Mouse (Mus musculus) brain, embryonic 14.5 days (tissue): ENCODE results near the gene Gpam.

Source experiments
- CTCF ChIP-seq: fragments of 200-500 bp; IDR thresholded peaks from 2 replicates; pipeline ENCODE4 v1.5.1; 2012; ENCODE audit warnings: inconsistent platforms, mild to moderate bottlenecking, moderate library complexity, borderline replicate concordance; ENCODE audit not compliant: insufficient read depth, insufficient read length; ENCODE audit errors: extremely low read depth
- POLR2A ChIP-seq: fragments of 200-500 bp; IDR thresholded peaks from 2 replicates; pipeline ENCODE4 v1.6.1; 2012; ENCODE audit warnings: mild to moderate bottlenecking, inconsistent platforms, borderline replicate concordance; ENCODE audit not compliant: poor library complexity, insufficient read depth, insufficient read length, severe bottlenecking; ENCODE audit errors: extremely low read depth

- TF ChIP-seq CTCF (no peak), POLR2A (no peak)
Measured at GRCm38 (mm10) chr19:55131747-55132146, 4.7 kb upstream of the Gpam start.
